Mouse (Mus musculus) kidney, embryonic 15.5 days (tissue): ENCODE results near the gene Golph3. TPM values are rescaled to one million over a fixed set of nuclear protein-coding genes. Genes with fewer than 3 reads are reported as not detected.
A peak's percentile ranks its signal among the peaks of the same experiment; 100 is the strongest.
"Not testable (repeated sequence)": the region's sequence is repeated elsewhere in the genome, so short reads cannot be mapped to it uniquely, and the experiment has no call there.

Source experiments
- ATAC-seq: fragments of 200-750 bp; cut with Nextera tagmentation; replicated peaks from 2 replicates; pipeline ENCODE4 v1.8.0; 2017; ENCODE audit warnings: moderate TSS enrichment; ENCODE audit not compliant: low FRiP score
- H3K27ac ChIP-seq: fragments of 300-500 bp; sonication (generic); 2 replicates; pipeline ENCODE4 v1.5.1; 2015; ENCODE audit warnings: mild to moderate bottlenecking, inconsistent platforms
- H3K27me3 ChIP-seq: fragments of 300-500 bp; sonication (generic); 2 replicates; pipeline ENCODE4 v1.6.1; 2015; ENCODE audit warnings: inconsistent platforms
- H3K36me3 ChIP-seq: fragments of 300-500 bp; sonication (generic); 2 replicates; pipeline ENCODE4 v1.6.1; 2015; ENCODE audit warnings: inconsistent platforms
- H3K4me1 ChIP-seq: fragments of 300-500 bp; sonication (generic); 2 replicates; pipeline ENCODE4 v1.6.1; 2015; ENCODE audit warnings: inconsistent platforms
- H3K4me2 ChIP-seq: fragments of 300-500 bp; sonication (generic); 2 replicates; pipeline ENCODE4 v1.6.1; 2015; ENCODE audit warnings: moderate library complexity, mild to moderate bottlenecking, inconsistent platforms
- H3K4me3 ChIP-seq: fragments of 300-500 bp; sonication (generic); replicated peaks from 2 replicates; pipeline ENCODE4 v1.5.1; 2015; ENCODE audit warnings: mild to moderate bottlenecking, inconsistent platforms
- H3K9ac ChIP-seq: fragments of 300-500 bp; sonication (generic); 2 replicates; pipeline ENCODE4 v1.6.1; 2015; ENCODE audit warnings: mild to moderate bottlenecking, inconsistent platforms
- H3K9me3 ChIP-seq: fragments of 300-500 bp; sonication (generic); replicated peaks from 2 replicates; pipeline ENCODE4 v1.6.1; 2016; ENCODE audit warnings: inconsistent platforms
- WGBS: fragments of 180-500 bp; shearing (Covaris S2); methylation state at CpG from one replicate; pipeline ENCODE4 v1.1.7; 2015; ENCODE audit warnings: mixed read lengths; 5-methylcytosine and 5-hydroxymethylcytosine counted together
- polyA plus RNA-seq: library from polyadenylated mRNA; unstranded; fragments of >200 nt; fragmentation: Nextera tagmentation; extraction: Ambion mirVana; gene quantifications from 2 replicates; pipeline ENCODE4 v1.2.1, GENCODE M21; 2015

Gene Golph3
- polyA plus RNA-seq, 1 experiment from 2014 or later = 84.5 TPM

DNA sequence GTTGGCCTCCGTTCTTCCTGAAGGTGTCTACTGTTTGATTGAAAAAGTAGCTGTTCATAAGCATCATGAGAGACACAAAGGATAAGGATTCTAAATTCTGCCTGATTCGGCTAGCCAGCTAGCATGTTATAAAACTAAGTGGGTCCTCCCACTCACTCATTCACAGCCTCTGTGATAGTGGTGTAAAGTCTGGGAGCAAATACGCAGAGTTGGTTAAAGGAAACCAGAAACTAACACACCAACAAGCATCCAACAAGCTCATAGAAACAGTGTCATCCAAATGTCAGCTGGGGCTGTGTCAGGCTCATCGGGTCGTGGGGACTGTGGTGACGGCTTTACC is 41.4 kb downstream of the Golph3 start:
- H3K9ac ChIP-seq = no peak overlapping the region
- WGBS = 78% methylated on average over 6 of the region's 6 CpGs
- no peak overlapping the region for H3K4me2 ChIP-seq
- no peaks in the 10 kb centered on the region for H3K9me3 ChIP-seq
- H3K36me3 ChIP-seq = peaks cover 61% of the 10 kb centered on the region
- no peak overlapping the region for H3K4me3 ChIP-seq
- H3K4me1 ChIP-seq = peaks cover 4% of the 10 kb centered on the region; the same call in 1 of the 2 replicates
- H3K27ac ChIP-seq = no peak overlapping the region
- no peak for ATAC-seq
- H3K27me3 ChIP-seq = no peaks in the 10 kb centered on the region

DNA sequence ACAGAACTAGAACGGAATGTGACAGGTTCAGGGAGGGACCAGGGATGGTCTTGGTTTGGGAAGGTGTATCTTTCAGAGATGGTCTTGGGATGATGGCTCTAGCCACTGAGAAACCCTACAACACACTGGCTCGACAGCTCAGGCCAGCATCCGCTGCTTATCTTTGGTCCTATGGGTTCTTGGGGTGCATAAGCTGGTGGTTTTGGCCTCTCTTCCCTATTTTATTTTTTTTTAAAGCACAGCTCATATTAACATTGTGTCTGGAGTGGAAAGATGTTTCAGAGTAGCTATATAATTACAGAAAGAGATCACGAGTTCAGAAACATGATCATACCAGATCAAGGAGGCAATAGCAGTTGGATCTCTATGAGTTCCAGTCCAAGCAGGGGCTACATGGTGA is 42.8 kb downstream of the Golph3 start:
- Histone ChIP-seq H3K9ac (no peak overlapping the region), H3K4me3 (no peak overlapping the region), H3K9me3 (no peaks in the 10 kb centered on the region), H3K36me3 (peaks cover 49% of the 10 kb centered on the region), H3K4me2 (no peak overlapping the region), H3K27ac (no peak overlapping the region), H3K4me1 (peaks cover 4% of the 10 kb centered on the region; the same call in 1 of the 2 replicates), H3K27me3 (no peaks in the 10 kb centered on the region)
- no peak for ATAC-seq
- WGBS = 86% methylated on average over 4 of the region's 4 CpGs

DNA sequence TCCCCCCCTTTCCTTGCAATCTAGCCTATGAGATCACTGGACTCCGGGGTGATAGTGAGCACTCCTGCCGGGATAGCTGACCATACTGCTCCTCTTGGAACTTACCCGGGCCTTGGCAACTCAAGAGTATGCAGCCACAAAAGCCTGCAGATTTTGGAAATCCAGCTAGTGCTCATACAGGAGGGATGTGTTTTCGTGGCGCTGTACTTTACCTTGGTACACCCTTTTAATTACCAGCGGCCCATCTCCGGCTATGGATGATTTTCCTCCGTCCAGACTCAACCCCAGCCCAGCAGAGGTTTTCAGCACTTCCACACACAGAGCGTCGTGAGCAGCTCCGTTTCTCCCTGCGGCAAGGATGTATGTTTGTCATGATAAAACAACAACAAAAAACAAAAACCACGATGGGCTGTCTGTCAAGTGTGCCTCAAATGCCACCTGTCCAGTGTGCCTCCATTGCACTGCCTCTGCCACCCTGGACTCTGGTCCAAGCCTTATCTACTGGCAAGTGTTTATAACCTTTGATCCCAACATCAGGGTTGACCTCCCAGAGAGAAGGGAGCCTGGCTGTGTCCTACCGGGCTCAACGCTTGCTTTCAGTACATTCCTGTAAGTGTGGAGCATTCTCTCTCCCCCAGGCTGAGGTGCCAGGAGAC is 44.3 kb downstream of the Golph3 start:
- 86% methylated on average over 15 of the region's 15 CpGs for WGBS
- Histone ChIP-seq H3K4me2 (no peak overlapping the region), H3K4me3 (no peak overlapping the region), H3K4me1 (peaks cover 4% of the 10 kb centered on the region; the same call in 1 of the 2 replicates), H3K27ac (no peak overlapping the region), H3K27me3 (no peaks in the 10 kb centered on the region), H3K9me3 (no peaks in the 10 kb centered on the region), H3K9ac (no peak overlapping the region), H3K36me3 (peaks cover 52% of the 10 kb centered on the region)
- ATAC-seq = no peak

DNA sequence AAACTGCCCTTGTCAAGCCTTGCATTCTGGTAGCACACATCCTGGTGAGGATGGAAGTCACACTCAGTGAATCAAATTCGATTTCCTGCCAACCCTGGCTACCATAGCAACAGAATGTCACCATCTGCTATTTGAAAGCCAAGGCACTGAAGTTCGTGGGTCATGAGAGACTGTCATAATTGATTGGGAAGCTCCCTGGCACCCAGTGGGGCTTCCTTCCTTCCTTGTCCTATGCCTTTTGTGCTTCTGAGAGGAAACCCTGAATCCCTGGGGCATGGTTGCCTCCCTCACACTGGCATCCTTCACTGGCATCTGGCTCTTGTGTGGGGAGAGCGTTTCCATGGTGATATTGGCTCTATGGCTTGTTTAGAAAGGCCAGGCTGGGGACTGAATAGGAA is 44.8 kb downstream of the Golph3 start:
- ATAC-seq = no peak

DNA sequence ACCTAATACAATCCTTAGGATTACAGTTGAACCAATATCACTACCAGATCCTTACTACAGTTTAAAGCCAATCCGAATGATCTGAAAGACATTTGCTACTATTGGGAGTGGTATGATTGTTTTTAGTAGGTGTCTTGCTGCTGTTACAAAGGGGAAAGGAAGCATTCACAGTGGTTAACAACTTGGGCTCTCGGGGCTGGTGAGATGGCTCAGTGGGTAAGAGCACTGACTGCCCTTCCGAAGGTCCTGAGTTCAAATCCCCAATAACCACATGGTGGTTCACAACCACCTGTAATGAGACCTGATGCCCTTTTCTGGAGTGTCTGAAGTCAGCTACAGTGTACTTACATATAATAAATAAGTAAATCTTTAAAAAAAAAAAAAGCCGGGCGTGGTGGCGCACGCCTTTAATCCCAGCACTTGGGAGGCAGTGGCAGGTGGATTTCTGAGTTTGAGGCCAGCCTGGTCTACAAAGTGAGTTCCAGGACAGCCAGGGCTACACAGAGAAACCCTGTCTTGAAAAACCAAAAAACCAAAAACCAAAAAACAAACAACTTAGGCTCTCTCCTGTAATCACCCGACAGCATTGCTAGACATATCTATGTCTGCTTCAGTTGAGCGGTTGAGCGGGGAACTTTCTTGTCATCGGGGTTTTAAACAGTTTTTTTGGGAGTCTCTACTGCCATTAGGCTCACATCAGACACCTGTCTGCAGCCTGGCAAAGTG is 45.5 kb downstream of the Golph3 start:
- not testable (repeated sequence) for H3K4me1 ChIP-seq, H3K4me2 ChIP-seq, H3K27me3 ChIP-seq, H3K27ac ChIP-seq, H3K9ac ChIP-seq, ATAC-seq, H3K4me3 ChIP-seq, H3K9me3 ChIP-seq
- H3K36me3 ChIP-seq = peaks cover 47% of the 10 kb centered on the region
- 91% methylated on average over 11 of the region's 11 CpGs for WGBS

More for the DNA sequence above, 44.8 kb downstream of the Golph3 start:
- H3K27ac ChIP-seq = no peak overlapping the region
- H3K36me3 ChIP-seq = peaks cover 48% of the 10 kb centered on the region
- H3K9ac ChIP-seq = no peak overlapping the region
- no peaks in the 10 kb centered on the region for H3K9me3 ChIP-seq
- peaks cover 4% of the 10 kb centered on the region; the same call in 1 of the 2 replicates for H3K4me1 ChIP-seq
- 75% methylated on average over 3 of the region's 3 CpGs for WGBS
- H3K4me2 ChIP-seq = no peak overlapping the region
- H3K4me3 ChIP-seq = no peak overlapping the region
- H3K27me3 ChIP-seq = no peaks in the 10 kb centered on the region

DNA sequence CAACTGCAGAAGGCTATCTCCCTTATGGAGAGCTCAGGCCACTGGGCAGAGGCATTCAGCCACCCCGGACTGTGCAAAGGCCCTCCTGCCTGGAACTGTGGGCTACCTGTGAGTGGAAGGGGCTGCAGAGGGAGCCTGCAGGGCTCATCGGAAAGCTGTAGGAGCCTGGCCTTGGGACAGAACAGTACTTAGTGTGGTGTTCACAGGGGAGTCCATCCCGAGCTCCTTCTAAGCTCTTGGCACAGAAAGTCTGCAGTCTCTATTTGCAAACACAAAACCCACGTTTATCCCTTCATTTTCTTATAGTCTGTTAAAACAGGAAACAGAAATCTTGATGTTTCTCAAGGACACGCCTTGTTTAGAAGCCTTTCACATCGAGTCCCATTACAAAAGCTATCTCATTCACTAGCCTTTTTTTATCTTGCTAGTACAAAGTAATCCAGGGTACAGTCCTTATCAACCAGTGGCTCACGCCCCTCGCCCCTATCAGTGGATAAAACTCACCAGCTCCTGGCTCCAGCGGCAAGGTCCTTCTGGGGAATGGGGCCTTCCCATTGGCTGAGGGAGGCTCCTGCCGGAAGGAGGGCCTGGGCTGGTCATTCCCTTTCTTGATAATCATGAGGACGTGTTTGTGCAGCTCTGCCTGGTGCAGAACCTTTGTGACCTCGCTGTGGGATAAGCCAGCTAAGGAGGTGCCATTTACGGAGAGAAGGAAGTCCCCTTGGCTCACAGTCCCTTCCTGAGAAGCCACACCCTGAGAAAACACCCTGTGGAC is 46.2 kb downstream of the Golph3 start:
- Histone ChIP-seq H3K27ac (no peak overlapping the region), H3K27me3 (no peaks in the 10 kb centered on the region), H3K9me3 (no peaks in the 10 kb centered on the region), H3K36me3 (peaks cover 49% of the 10 kb centered on the region), H3K9ac (no peak overlapping the region), H3K4me3 (no peak overlapping the region), H3K4me2 (no peak overlapping the region), H3K4me1 (peaks cover 10% of the 10 kb centered on the region)
- WGBS = 61% methylated on average over 13 of the region's 13 CpGs
- no peak; the same call in 1 of the 2 replicates for ATAC-seq

DNA sequence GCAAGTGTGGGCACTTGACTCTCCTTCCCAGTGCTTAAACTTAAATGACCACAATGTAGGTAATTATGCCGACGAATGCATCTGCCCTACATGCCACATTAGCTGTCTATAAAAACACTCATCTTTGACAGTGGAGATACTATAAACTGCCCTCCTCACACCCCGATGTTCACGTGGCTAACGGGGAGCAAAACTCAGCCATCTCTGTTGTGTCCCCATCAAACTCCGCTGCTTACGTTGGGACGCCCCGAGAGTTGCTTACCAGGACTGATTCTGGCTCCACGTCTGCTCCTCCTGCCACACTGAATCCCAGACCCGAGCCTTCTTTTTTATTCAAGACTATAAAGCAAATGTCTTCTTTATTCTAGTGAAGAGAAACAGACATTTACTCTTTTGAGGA is 47.1 kb downstream of the Golph3 start:
- Histone ChIP-seq H3K27ac (no peak overlapping the region), H3K9me3 (no peaks in the 10 kb centered on the region), H3K9ac (no peak overlapping the region), H3K4me2 (no peak overlapping the region), H3K36me3 (peaks cover 45% of the 10 kb centered on the region), H3K27me3 (no peaks in the 10 kb centered on the region), H3K4me1 (peaks cover 12% of the 10 kb centered on the region), H3K4me3 (no peak overlapping the region)
- ATAC-seq = no peak
- 80% methylated on average over 11 of the region's 11 CpGs for WGBS

DNA sequence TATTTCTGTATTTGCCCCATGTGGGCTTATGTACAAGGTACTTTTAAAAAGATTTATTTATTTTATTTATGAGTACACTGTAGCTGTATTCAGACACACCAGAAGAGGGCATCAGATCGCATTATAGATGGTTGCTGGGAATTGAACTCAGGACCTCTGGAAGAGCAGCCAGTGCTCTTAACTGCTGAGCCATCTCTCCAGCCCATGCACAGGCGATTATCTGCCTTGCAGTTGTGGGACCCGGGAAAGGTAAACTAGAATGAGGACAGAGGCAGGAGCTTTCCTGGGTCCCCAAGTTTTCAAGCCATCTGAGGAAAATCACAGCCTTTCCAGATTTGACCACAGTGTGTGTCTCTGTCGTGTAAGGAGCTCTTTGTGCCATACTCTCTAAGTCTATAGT is 47.6 kb downstream of the Golph3 start:
- no peaks in the 10 kb centered on the region for H3K27me3 ChIP-seq
- ATAC-seq = no peak
- peaks cover 45% of the 10 kb centered on the region for H3K36me3 ChIP-seq
- no peak overlapping the region for H3K4me2 ChIP-seq
- H3K9ac ChIP-seq = no peak overlapping the region
- H3K27ac ChIP-seq = no peak overlapping the region
- no peak overlapping the region for H3K4me3 ChIP-seq
- H3K9me3 ChIP-seq = no peaks in the 10 kb centered on the region
- WGBS = 86% methylated on average over 4 of the region's 4 CpGs
- peaks cover 17% of the 10 kb centered on the region for H3K4me1 ChIP-seq

DNA sequence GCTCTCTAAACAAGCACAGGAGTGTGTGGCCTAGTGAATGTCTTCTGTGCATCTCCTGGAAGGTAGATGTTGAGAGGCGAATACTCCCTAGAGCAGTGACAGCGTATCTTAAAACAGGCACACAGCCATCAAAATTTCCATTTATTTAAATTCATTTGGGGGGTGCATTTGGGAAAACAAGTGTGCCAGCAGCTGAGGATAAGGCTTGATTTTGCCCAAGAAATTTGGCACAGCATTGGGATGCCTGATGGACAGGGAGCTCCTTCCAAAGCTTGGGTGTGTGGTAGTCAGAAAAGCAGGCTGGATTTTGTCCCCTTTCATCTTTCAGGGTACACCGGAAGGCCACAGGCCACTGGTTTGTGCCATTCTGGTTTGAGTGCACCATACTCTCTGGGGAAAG is 48.8 kb downstream of the Golph3 start:
- Histone ChIP-seq H3K4me2 (no peak overlapping the region), H3K4me1 (peaks cover 29% of the 10 kb centered on the region), H3K9me3 (no peaks in the 10 kb centered on the region), H3K27ac (no peak overlapping the region), H3K36me3 (peaks cover 43% of the 10 kb centered on the region), H3K4me3 (no peak overlapping the region), H3K27me3 (no peaks in the 10 kb centered on the region), H3K9ac (no peak overlapping the region)
- WGBS = 94% methylated on average over 3 of the region's 3 CpGs
- ATAC-seq = no peak

DNA sequence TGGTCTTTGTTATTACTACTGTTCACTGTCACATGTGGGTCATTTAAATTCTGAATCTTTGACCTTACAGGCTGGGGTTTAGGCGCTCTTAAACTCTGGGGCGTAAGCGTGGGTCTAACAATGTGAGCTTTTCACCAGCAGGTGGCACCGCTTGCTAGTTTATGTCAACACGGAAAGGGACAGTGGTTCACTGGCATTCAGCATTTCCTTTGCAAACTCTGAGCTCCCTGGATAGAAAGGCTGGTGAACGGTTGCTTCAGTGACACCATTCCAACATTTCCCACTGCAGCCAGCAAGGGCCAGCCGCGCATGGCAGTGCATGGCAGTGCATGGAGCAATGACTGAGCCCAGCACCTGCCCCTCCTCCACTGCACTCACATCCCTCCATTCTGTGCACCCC is 49.9 kb downstream of the Golph3 start:
- no peaks in the 10 kb centered on the region for H3K9me3 ChIP-seq
- ATAC-seq = no peak; the same call in 1 of the 2 replicates
- peaks cover 37% of the 10 kb centered on the region for H3K4me1 ChIP-seq
- no peak overlapping the region for H3K4me3 ChIP-seq
- peaks cover 35% of the 10 kb centered on the region for H3K36me3 ChIP-seq
- 7% methylated on average over 8 of the region's 8 CpGs for WGBS
- H3K9ac ChIP-seq = no peak overlapping the region
- no peaks in the 10 kb centered on the region for H3K27me3 ChIP-seq
- no peak overlapping the region for H3K4me2 ChIP-seq
- no peak overlapping the region for H3K27ac ChIP-seq

DNA sequence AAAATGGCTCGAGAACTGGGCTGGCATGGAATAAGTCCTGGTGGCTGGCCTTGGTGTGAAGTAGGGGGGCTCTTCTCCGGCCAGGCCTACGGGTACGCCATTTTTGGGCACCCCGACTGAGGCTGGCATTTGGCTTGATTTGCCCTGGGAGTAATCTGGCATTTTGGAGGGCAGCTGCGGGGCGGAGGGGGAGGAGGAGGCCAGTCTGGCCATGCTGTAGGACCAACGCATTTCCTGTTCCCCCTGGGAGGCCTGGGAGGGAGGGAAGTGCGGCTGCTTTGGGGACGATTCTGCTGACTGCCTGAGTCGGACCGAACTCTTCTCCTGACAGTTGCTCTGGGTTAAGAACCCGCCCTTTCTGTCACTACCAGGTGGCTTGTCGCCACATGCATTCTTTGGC is 52.2 kb downstream of the Golph3 start:
- 69% methylated on average over 14 of the region's 14 CpGs for WGBS
- peaks cover 26% of the 10 kb centered on the region for H3K36me3 ChIP-seq
- ATAC-seq = no peak
- peak overlapping the region; percentile 70 for H3K27ac ChIP-seq
- peaks cover 44% of the 10 kb centered on the region for H3K4me1 ChIP-seq
- no peak overlapping the region for H3K4me2 ChIP-seq
- H3K4me3 ChIP-seq = no peak overlapping the region
- no peaks in the 10 kb centered on the region for H3K9me3 ChIP-seq
- H3K27me3 ChIP-seq = no peaks in the 10 kb centered on the region
- no peak overlapping the region for H3K9ac ChIP-seq

DNA sequence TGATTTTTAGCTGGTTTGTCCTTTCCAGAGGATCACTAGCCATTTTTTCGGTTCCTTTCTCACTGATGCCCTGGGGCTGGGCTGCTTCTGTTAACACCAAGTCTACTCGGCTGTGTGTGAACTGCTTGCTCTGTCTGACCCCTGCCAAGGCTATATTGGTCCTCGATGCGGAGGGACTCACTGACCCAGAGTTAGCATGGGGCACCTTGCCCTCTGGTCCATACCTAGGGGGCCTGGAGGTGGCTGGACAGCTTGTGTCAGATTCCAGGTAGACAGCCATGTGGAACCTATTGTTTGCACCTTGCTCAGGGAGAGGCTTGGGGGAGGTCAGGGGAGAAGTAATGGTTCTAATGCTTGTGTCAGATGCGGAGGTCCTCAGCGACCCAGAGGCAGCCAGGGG is 52.7 kb downstream of the Golph3 start:
- Histone ChIP-seq H3K4me2 (no peak overlapping the region), H3K4me1 (peaks cover 44% of the 10 kb centered on the region), H3K36me3 (peaks cover 26% of the 10 kb centered on the region), H3K27me3 (no peaks in the 10 kb centered on the region), H3K9me3 (no peaks in the 10 kb centered on the region), H3K9ac (no peak overlapping the region), H3K4me3 (no peak overlapping the region), H3K27ac (peak overlapping the region; percentile 70)
- ATAC-seq = peak; percentile 77
- WGBS = 45% methylated on average over 6 of the region's 6 CpGs
